Mouse (Mus musculus): Measurements from ENCODE around the gene Sapcd2. TPM values are rescaled to one million over a fixed set of nuclear protein-coding genes. Genes with fewer than 3 reads are reported as not detected.

Gene Sapcd2
- polyA plus RNA-seq, 1 experiment: 25.8 TPM

- Histone ChIP-seq H3K36me3 (ENCODE audit: control insufficient read depth, insufficient read depth) (peaks cover 21% of the 10 kb centered on the region), H3K79me2 (ENCODE audit: control insufficient read depth, insufficient read depth) (peaks cover 22% of the 10 kb centered on the region), H3K79me3 (ENCODE audit: low read depth) (peaks cover 3% of the 10 kb centered on the region), H3ac (ENCODE audit: control insufficient read depth, insufficient read length, low read depth) (peak overlapping the region; percentile 75), H3K4me3 (ENCODE audit: insufficient read depth, poor library complexity, severe bottlenecking) (peak overlapping the region; percentile 79), H3K27me3 (ENCODE audit: control insufficient read depth, insufficient read depth, insufficient read length) (no peaks in the 10 kb centered on the region)
- no peak for TF ChIP-seq MYOD1 (IDR thresholded peaks at IDR 0.05; ENCODE audit: control insufficient read depth, insufficient read length, low read depth)
Measured at GRCm38 (mm10) chr2:25372644-25373391, 697 bp downstream of the Sapcd2 start.

GRCm38 (mm10) chr2:25373431-25373830, 1.3 kb downstream of the Sapcd2 start:
- peak overlapping the region; percentile 79 for H3K4me3 ChIP-seq (ENCODE audit: insufficient read depth, poor library complexity, severe bottlenecking)
- H3K27me3 ChIP-seq (ENCODE audit: control insufficient read depth, insufficient read depth, insufficient read length): no peaks in the 10 kb centered on the region
- peaks cover 3% of the 10 kb centered on the region for H3K79me3 ChIP-seq (ENCODE audit: low read depth)
- TF ChIP-seq MAX (IDR thresholded peaks at IDR 0.05): no peak
- no peak for TF ChIP-seq CEBPB (IDR thresholded peaks at IDR 0.05; ENCODE audit: low read depth)
- no peak for TF ChIP-seq FOSL1 (IDR thresholded peaks at IDR 0.05; ENCODE audit: insufficient read depth, low read length, poor library complexity, severe bottlenecking)
- TF ChIP-seq MYOD1 (IDR thresholded peaks at IDR 0.05; ENCODE audit: control insufficient read depth, insufficient read length, low read depth): no peak
- no peak for TF ChIP-seq USF1 (IDR thresholded peaks at IDR 0.05; ENCODE audit: low read depth)
- TF ChIP-seq MYOG (IDR thresholded peaks at IDR 0.05; ENCODE audit: control insufficient read depth, extremely low read depth, insufficient read length): no peak
- no peak for TF ChIP-seq CTCF (IDR thresholded peaks at IDR 0.05; ENCODE audit: control insufficient read depth, insufficient read depth, insufficient read length)
- H3K79me2 ChIP-seq (ENCODE audit: control insufficient read depth, insufficient read depth): peaks cover 22% of the 10 kb centered on the region
- peak overlapping the region; percentile 75 for H3ac ChIP-seq (ENCODE audit: control insufficient read depth, insufficient read length, low read depth)
- peaks cover 27% of the 10 kb centered on the region for H3K36me3 ChIP-seq (ENCODE audit: control insufficient read depth, insufficient read depth)

- no peak overlapping the region for H3ac ChIP-seq (ENCODE audit: control insufficient read depth, insufficient read length, low read depth)
Measured at GRCm38 (mm10) chr2:25376589-25376988, 4.5 kb downstream of the Sapcd2 start.

GRCm38 (mm10) chr2:25384492-25384891, 12.4 kb downstream of the Sapcd2 start:
- Histone ChIP-seq H3ac (ENCODE audit: control insufficient read depth, insufficient read length, low read depth) (no peak overlapping the region), H3K27me3 (ENCODE audit: control insufficient read depth, insufficient read depth, insufficient read length) (peaks cover 14% of the 10 kb centered on the region), H3K36me3 (ENCODE audit: control insufficient read depth, insufficient read depth) (no peaks in the 10 kb centered on the region), H3K79me3 (ENCODE audit: low read depth) (no peaks in the 10 kb centered on the region), H3K79me2 (ENCODE audit: control insufficient read depth, insufficient read depth) (no peaks in the 10 kb centered on the region), H3K4me3 (ENCODE audit: insufficient read depth, poor library complexity, severe bottlenecking) (no peak overlapping the region)
- no peak for TF ChIP-seq MYOD1 (IDR thresholded peaks at IDR 0.05; ENCODE audit: control insufficient read depth, insufficient read length, low read depth)
- TF ChIP-seq CTCF (IDR thresholded peaks at IDR 0.05; ENCODE audit: control insufficient read depth, insufficient read depth, insufficient read length): no peak
- TF ChIP-seq FOSL1 (IDR thresholded peaks at IDR 0.05; ENCODE audit: insufficient read depth, low read length, poor library complexity, severe bottlenecking): no peak
- no peak for TF ChIP-seq USF1 (IDR thresholded peaks at IDR 0.05; ENCODE audit: low read depth)
- TF ChIP-seq MAX (IDR thresholded peaks at IDR 0.05): no peak
- TF ChIP-seq MYOG (IDR thresholded peaks at IDR 0.05; ENCODE audit: control insufficient read depth, extremely low read depth, insufficient read length): no peak
- no peak for TF ChIP-seq CEBPB (IDR thresholded peaks at IDR 0.05; ENCODE audit: low read depth)

More at GRCm38 (mm10) chr2:25376589-25376988, 4.5 kb downstream of the Sapcd2 start:
- no peaks in the 10 kb centered on the region for H3K27me3 ChIP-seq (ENCODE audit: control insufficient read depth, insufficient read depth, insufficient read length)
- peaks cover 30% of the 10 kb centered on the region for H3K36me3 ChIP-seq (ENCODE audit: control insufficient read depth, insufficient read depth)
- H3K79me3 ChIP-seq (ENCODE audit: low read depth): peaks cover 3% of the 10 kb centered on the region
- H3K79me2 ChIP-seq (ENCODE audit: control insufficient read depth, insufficient read depth): peaks cover 22% of the 10 kb centered on the region
- no peak overlapping the region for H3K4me3 ChIP-seq (ENCODE audit: insufficient read depth, poor library complexity, severe bottlenecking)
- no peak for TF ChIP-seq CEBPB (IDR thresholded peaks at IDR 0.05; ENCODE audit: low read depth)
- TF ChIP-seq CTCF (IDR thresholded peaks at IDR 0.05; ENCODE audit: control insufficient read depth, insufficient read depth, insufficient read length): peak; percentile 40

- Histone ChIP-seq H3K79me3 (ENCODE audit: low read depth) (no peaks in the 10 kb centered on the region), H3K4me3 (ENCODE audit: insufficient read depth, poor library complexity, severe bottlenecking) (no peak overlapping the region), H3K27me3 (ENCODE audit: control insufficient read depth, insufficient read depth, insufficient read length) (peaks cover 30% of the 10 kb centered on the region), H3K36me3 (ENCODE audit: control insufficient read depth, insufficient read depth) (no peaks in the 10 kb centered on the region), H3ac (ENCODE audit: control insufficient read depth, insufficient read length, low read depth) (no peak overlapping the region), H3K79me2 (ENCODE audit: control insufficient read depth, insufficient read depth) (no peaks in the 10 kb centered on the region)
- TF ChIP-seq MYOG (IDR thresholded peaks at IDR 0.05; ENCODE audit: control insufficient read depth, extremely low read depth, insufficient read length) (no peak), MYOD1 (IDR thresholded peaks at IDR 0.05; ENCODE audit: control insufficient read depth, insufficient read length, low read depth) (no peak), CTCF (IDR thresholded peaks at IDR 0.05; ENCODE audit: control insufficient read depth, insufficient read depth, insufficient read length) (no peak), USF1 (IDR thresholded peaks at IDR 0.05; ENCODE audit: low read depth) (no peak), MAX (IDR thresholded peaks at IDR 0.05) (no peak), FOSL1 (IDR thresholded peaks at IDR 0.05; ENCODE audit: insufficient read depth, low read length, poor library complexity, severe bottlenecking) (no peak)
Measured at GRCm38 (mm10) chr2:25391266-25391665, 19.1 kb downstream of the Sapcd2 start.

Measured in C2C12 (cell line).